Mouse (Mus musculus): ENCODE data around the gene Recql. TPM values are rescaled to one million over a fixed set of nuclear protein-coding genes. Genes with fewer than 3 reads are reported as not detected.
"Not testable (repeated sequence)": the region's sequence is repeated elsewhere in the genome, so short reads cannot be mapped to it uniquely, and the experiment has no call there.

Recql gene
- polyA plus RNA-seq, 2 experiments from 2014 or later: 37.2 to 60.4 TPM

DNA sequence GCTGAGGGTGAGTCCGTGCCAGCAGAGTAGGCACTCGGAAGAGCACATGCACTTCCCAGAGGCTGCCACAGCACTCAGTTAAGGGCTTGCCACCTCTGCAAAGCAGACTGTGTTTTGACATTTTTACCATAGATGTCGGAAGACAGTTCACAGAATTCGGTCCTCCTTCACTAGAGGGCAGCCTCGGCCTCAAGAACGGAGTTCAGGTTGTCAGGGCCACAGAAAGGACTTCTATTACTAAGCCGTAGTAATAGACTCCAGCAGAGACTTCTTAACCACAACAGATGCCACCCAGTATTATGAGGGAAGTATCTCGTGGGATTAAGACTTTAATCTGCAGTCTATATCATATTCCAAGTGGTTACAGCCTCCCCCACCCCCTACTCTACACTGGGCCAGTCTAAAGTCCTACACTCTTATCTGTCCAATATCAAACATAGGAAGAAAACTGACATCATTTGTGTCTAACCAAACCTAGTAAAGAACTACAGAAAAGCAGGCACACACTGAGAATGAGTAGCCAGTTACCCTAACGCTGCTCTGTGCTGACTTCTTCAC lies 23.8 kb downstream of the Recql start:
- no peak for ATAC-seq

DNA sequence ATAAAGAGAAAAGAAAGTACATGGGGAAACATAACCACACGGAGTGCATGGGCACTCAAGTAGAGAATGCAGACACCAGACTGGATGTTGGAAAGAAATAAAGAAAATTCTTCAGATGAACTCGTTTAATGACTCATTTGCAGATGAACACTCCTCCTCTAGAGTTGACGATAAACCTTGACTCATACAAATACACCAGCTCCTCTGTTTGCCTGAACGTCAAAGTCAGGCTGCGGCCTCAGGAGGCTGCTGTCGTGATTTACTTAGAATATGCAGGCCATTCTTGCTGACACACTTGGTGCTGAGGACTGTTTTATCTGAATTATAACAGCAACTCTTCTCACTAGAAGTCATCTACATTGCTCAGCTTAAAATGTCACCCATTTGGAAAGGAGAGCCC lies 24.9 kb downstream of the Recql start:
- no peak for ATAC-seq

DNA sequence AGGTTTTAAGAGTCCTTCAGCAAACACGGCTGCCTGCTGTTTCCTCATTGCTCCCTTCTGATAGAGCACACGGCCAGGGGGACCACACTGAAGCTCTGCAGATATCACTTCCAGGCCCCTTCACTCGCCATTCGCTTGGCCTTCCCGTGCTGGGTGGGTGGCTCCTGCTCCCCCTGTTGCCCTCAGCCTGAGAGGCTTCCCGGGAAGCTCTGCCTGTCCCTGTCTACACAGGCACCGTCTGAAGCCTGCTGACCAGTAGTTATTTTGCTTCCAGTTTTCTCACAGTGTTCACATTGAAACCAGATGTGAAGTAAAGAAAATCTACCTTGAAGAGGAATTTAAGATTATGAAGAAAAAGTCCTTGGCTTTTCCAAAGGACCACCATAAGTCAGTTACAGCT lies 29.8 kb downstream of the Recql start:
- ATAC-seq: no peak

DNA sequence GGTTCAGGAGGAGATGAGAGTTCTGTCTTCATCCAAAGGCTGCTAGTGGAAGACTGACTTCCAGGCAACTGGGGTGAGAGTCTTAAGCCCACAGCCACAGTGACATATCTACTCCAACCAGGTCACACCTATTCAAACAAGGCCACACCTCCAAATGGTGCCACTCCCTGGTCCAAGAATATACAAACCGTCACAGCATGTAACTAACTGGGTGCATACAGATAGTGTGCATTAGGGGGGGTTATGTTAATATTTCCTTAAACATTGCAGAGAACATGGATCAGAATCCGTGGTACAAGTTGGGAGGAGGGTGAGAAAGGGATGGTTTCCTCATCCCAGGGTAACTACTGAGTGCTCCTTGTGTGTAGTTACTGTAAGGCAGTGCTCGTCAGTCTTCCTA lies 34.8 kb downstream of the Recql start:
- not testable (repeated sequence) for ATAC-seq

DNA sequence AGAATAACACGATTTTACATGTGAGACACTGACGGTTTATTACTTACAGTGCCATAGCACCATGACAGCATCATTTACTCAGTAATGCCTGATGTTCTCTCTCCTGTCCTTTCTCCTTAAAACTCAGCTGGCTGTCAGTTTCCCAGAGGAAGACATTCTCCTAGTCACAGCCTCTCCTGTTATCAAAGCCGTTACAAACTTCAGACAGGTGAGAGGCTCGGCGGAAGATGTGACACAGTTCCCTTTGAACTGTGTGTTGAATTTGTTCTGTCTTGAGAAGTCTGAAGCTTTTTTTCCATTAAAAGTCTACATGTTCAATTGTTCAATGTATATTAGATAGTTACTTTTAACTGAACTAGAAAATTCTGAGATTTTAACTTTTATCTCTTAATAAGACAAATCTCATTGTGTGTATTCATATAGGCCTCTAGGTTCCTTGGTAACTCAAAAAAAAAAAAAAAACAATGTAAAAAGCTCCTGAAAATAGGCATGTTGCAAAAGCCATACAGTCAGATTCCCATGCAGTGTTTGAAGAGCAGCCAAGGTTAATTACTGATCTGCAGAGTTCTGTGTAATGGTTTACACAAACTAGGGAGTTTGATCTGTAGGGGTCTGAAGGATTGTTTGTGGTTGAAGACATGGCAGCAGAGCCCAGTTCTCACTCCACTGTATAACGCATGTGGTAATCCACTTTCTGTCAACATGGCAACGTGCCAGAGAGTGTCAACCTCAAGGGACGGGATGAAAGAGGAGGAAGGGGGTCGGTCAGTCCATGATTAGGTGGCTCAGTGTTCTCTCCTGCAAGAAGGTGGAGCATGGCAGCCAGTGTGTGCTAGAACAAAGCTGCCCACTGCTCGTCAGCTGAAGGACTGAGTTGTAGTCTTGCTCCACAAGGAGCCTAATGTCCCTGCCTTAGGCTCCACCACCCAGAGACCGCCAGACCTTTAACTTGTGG lies 39.2 kb downstream of the Recql start:
- ATAC-seq: no peak

DNA sequence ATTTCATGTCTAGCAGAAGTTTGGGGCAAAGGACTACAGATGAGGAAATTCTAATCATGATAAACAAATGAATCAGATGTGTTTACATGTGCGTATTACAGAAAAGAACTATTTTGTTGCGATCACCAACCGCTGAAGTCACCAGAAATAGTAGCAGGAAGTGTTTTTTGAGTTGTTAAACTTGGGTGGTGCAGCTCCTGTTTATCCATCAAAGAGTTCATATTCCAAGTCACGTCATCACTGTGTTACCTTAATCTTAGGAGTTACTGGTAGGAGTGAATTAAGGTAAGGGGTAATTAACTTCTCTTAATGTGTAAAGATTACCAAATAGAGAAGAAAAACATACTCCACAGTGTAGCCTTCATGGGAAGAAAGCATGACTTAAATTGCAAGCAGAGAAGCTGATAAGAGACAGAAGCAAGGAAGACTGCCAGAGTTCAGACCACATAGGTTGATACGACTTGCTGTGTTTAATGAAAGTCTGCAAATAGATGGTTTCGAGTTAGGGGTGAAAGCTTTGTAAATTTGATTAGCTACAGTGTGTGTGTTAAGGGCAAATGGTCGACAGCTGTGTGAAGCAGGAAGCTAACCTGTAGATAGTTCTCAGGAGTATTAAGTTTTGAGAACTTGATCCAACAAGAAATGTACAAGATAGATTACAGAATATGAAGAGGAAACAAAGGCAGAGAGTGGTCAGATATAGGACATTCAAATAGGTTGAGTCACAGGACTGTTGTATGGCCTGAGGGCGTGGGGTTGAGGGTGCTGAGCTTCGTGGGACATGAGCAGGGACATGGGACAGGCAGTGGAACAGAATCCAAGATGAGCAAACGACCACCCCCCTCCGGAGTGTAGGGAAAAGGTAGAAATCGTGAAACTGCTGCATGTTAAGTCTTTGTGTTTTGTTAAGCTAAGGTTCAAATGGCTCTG lies 40.4 kb downstream of the Recql start:
- ATAC-seq: no peak

DNA sequence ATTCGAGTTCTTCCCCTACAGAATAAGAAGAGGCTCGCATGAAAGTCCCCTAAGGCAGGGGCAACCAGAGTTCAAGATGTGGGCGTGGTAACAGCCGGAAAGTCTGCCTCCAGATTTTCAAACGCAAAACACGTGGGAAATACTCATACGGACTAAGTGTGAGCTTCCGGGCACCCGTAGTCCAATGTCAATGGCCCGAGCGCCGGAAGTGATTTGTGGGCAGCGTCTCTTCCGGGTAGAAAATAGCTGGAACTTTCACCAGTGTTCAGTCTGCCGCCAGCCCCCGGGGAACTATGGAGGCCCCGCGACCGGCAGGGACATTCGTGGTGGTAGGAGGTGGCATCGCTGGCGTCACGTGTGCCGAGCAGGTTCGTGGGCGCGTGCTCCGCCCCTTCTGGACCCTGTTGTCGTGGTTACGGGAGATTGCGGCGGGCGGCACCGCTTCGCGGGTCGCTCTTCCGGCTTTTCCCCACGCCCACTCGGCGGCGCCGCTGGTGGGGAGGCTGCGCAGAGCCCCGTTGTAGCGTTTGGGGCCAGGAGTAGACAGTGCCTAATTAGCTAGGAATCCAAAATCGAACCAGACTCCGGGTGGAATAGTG lies 41.3 kb downstream of the Recql start, which contains the start of gene Pyroxd1:
Pyroxd1 (plus strand) TSS at position 215 of the 599 bp plus-strand sequence.
- peak; percentile 88 for ATAC-seq

DNA sequence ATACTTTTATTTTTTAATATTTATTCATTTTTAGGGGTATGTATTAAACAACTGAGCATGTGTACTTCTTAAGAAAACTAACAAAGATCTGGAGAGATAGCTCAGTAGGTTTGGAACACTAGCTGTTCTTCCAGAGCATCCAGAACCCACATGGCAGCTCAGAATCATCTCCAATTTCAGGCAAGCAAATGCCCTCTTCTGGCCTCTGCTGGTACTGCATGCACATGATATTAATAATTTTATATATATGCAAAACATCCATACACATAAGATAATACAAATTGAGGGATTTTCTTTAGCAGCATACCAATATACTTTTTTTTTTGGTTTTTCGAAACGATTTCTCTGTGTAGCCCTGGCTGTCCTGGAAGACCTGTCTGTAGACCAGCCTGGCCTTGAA lies 43.3 kb downstream of the Recql start:
- ATAC-seq: no peak

DNA sequence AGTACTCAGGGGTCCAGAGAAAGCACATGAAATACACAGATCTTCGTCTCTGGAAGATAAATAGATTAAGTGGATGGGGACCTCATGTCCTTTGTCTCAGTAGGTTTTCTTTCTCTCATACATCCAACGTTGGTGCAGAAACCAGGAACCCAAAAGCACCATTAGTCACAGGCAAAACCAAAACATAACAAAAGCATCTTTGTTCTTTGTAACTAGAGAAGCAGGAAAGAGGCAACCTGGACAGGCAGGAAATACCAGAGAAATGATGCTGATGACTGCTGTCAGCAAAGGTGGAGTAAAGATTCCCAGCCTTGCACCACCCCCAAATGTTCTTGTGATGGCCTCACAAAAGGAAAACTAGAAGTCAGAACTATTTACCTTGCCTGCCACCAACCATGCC lies 47.3 kb downstream of the Recql start:
- no peak for ATAC-seq

DNA sequence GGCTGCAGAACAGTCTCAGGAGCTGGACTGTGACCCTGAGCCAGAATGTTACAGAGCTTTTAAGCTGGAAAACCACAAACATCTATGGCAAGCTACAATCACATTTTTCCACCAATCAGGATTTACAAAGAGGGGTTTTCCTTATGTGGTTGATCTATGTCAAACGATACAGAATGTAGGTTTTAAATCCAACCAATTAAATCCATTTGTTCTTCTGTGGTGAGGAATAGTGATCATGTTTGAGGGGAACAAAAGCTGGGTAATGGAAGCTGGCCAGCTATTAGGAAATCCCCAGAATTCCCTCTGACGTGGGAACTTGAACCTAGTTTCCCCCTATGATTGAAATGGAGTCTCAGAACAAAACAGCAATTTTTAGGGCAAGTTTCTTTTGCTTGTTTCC lies 47.9 kb downstream of the Recql start:
- ATAC-seq: no peak

DNA sequence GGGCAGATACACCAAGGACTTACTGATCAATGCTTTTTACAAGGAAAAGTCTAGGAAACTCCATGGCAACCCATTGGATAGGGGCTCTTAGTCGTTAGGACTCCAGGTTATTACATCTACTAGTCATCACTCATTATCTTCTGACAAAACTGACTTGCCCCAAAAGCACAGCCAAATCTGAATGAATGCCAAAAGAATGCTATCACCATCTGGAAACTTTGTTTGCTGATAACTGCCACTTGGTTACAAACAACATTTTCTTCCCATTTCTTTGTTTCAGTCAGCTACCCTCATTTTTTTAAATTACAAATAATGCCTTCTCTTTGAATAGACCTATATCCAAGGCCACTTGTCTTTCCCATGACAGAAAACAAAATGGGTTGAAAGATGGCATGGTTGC lies 57.7 kb downstream of the Recql start:
- ATAC-seq: no peak

DNA sequence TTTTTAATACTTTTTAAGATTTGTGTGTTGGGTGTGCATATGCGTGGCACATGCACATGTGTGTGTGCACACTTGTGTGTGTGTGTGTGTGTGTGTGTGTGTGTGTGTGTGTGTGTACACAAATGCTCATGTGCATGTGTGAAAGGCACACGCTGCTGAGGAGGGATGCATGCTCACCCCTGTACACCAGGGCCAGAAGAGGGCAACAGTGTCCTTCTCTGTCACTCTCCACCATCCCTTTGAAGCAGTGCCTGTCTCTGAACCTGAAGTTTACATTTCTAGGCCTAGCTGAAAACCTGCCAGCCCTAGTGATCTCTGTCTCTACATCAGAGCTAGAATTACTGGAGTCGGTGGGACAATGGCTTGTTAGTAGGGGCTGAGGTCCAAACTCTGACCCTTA lies 60.3 kb downstream of the Recql start:
- ATAC-seq: no peak

DNA sequence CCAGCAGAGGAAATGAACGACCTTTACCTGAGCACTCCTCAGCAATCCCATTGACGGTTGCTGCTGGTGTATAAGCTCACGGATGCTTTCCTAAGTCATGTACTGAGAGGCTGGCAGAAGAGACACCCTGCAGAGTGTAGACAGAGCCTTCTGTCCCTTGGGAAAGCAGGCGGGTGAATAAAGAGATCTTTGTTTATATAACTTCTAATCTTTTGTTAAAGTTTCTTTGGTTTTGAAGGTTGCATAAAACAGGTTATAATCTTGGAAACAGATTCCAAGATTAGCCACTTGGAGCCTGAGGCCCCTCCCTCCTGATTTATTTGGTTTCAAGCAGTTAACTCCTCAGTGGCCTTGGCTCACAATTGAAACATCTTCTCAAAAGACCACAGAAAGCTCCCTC lies 64.0 kb downstream of the Recql start, which contains the start of gene Slco1a5:
Slco1a5 (minus strand) TSS at position 101 of the 400 bp plus-strand sequence.
- ATAC-seq: no peak

DNA sequence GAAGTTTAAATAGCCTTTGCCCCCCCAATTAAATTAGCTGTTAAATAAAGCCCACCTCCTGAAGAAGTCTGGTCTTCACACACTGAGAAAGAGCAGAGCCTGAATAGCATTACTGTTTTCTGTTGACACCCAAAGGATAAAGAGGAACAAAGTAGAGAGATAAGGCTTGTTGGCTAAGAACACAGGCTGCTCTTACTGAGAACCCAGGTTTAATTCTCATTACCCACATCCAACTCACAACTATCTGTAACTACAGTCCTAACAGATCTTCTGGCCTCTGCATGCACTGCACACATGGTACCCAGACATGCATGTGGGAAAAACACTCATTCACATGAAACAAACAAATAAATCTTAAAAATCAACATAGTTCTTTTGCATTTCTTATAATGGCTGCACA lies 69.8 kb downstream of the Recql start:
- ATAC-seq: no peak

DNA sequence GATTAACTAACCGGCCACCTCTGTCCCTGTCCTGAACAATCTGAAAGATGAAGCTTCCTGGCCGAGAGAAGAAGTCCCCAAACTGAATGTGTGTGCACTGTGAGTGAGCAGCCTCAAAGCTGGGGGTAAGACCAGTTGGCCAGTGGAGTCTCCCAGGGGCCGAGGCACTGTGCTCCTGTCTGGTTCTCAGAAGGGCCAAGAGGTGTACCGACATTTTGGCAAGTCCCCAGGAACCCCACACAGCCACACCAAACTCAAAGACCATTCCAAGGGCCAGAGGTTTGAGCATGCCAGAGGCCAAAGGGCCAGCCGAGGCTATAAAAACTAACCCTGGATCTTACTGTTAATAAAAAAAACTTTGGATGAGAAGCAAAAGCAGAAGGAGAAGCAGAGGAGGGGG lies 72.6 kb downstream of the Recql start:
- ATAC-seq: no peak

DNA sequence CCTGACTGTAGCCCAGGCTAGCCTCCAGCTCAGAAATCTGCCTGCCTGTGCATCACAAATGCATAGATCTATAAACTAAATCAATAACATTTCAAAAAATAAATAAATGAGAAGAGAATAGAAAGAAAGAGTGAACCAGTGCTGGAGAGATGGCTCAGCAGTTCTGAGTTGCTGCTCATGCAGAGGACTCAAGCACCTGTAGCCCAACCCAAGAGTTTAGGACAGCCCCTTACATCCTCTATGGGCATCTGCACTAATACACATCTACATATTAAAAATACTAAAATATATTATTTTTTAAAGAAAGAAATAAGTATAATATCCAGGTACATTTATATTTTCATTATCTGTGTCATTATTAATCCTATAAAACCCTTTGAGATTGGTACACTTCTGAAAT lies 81.8 kb downstream of the Recql start:
- no peak for ATAC-seq

Other genes starting within 250 kb of the Recql start
- 1 to 10 TPM in 1 of 2 experiments, not detected in 1; 1.0 TPM for gene Slco1a6, start 178.6 kb downstream of the Recql start, polyA plus RNA-seq (2017; shearing (Covaris generic))
- gene Iapp, start 88.7 kb downstream of the Recql start, polyA plus RNA-seq (2017; shearing (Covaris generic)): not detected
- gene Slco1a5, start 64.1 kb downstream of the Recql start, polyA plus RNA-seq (2017; shearing (Covaris generic)): not detected
- gene Pyroxd1, start 41.4 kb downstream of the Recql start, polyA plus RNA-seq (2017; shearing (Covaris generic)): 10 to 100 TPM; 21.6 to 23.1 TPM
- 10 to 100 TPM; 49.1 to 50.1 TPM for gene Golt1b, start 134 bp upstream of the Recql start, polyA plus RNA-seq (2017; shearing (Covaris generic))
- gene Spx, start 26.4 kb upstream of the Recql start, polyA plus RNA-seq (2017; shearing (Covaris generic)): under 1 TPM in 1 of 2 experiments, not detected in 1; 0.79 TPM
- not detected for gene Gys2, start 86.0 kb upstream of the Recql start, polyA plus RNA-seq (2017; shearing (Covaris generic))
- gene Ldhb, start 120.9 kb upstream of the Recql start, polyA plus RNA-seq (2017; shearing (Covaris generic)): 10 to 100 TPM; 67.6 to 85.1 TPM
- under 1 TPM in 1 of 2 experiments, not detected in 1; 0.20 TPM for gene Kcnj8, start 184.5 kb upstream of the Recql start, polyA plus RNA-seq (2017; shearing (Covaris generic))

All from activated CD4-positive, CD25-positive, alpha-beta regulatory T cell, adult 4 months (primary cell).